In genomic region chr3:134281527-134282370, GRCm38 (mm10) we compare ENCODE assay signal across 8 mouse cellular contexts. TPM values are rescaled to one million over a fixed set of nuclear protein-coding genes. Genes with fewer than 3 reads are reported as not detected.
DNase-seq lines count a peak whose midpoint lies in the region; ATAC-seq and TF ChIP-seq lines count a peak whose summit lies in the region.

No protein-coding gene starts in this region.

- no peaks in the 10 kb centered on the region for H3K9me3 ChIP-seq in intestine, embryonic 14.5 days (ENCODE audit: control insufficient read depth, low read length)
- no peaks in the 10 kb centered on the region for H3K9me3 ChIP-seq in intestine, embryonic 16.5 days (ENCODE audit: control insufficient read depth, low read length)
- H3K9me3 ChIP-seq in forebrain, postnatal 0 days (ENCODE audit: low read length), result no peaks in the 10 kb centered on the region
- no peaks in the 10 kb centered on the region for H3K9me3 ChIP-seq in midbrain, postnatal 0 days (ENCODE audit: low read length)

- DNase-seq in intestine, embryonic 14.5 days (ENCODE audit: low spot score), result no peak
- peak; percentile 13 for DNase-seq in embryo, embryonic 9.5 days (ENCODE audit: extremely low spot score)
- DNase-seq in forebrain, postnatal 0 days, result peak; percentile 45
- DNase-seq in midbrain, postnatal 0 days (ENCODE audit: low spot score), result peak; percentile 38
- no peak for DNase-seq in adipocyte (ENCODE audit: low spot score)
- no peak for DNase-seq in urinary bladder, adult 18-20 months (ENCODE audit: low spot score in 2 of 2)
- DNase-seq in ovary, postnatal 36 days (ENCODE audit: low spot score), result no peak

- H3K27ac ChIP-seq in intestine, embryonic 14.5 days (ENCODE audit: low read depth), result no peak overlapping the region
- no peak overlapping the region for H3K27ac ChIP-seq in intestine, embryonic 16.5 days (ENCODE audit: low read length)
- no peak overlapping the region; the same call in 1 of the 2 replicates for H3K27ac ChIP-seq in forebrain, postnatal 0 days (ENCODE audit: low read depth, low read length)
- H3K27ac ChIP-seq in midbrain, postnatal 0 days (ENCODE audit: low read depth, low read length), result peak overlapping the region; percentile 67

- ATAC-seq in intestine, embryonic 14.5 days (replicated peaks; ENCODE audit: low FRiP score, low TSS enrichment, low read depth), result no peak
- no peak for ATAC-seq in intestine, embryonic 16.5 days
- peak; percentile 76 for ATAC-seq in forebrain, postnatal 0 days
- peak; percentile 44; the same call in 1 of the 2 replicates for ATAC-seq in midbrain, postnatal 0 days (ENCODE audit: low FRiP score)

- no peak overlapping the region for H3K4me3 ChIP-seq in intestine, embryonic 14.5 days (ENCODE audit: low read depth, low read length)
- H3K4me3 ChIP-seq in intestine, embryonic 16.5 days (ENCODE audit: low read length), result no peak overlapping the region
- H3K4me3 ChIP-seq in forebrain, postnatal 0 days (ENCODE audit: low read depth, low read length), result peak overlapping the region; percentile 3
- peak overlapping the region; percentile 23 for H3K4me3 ChIP-seq in midbrain, postnatal 0 days (ENCODE audit: low read depth, low read length)

- H3K27me3 ChIP-seq in intestine, embryonic 14.5 days (replicated peaks; ENCODE audit: control insufficient read depth, insufficient read depth, low read length), result no peaks in the 10 kb centered on the region
- no peaks in the 10 kb centered on the region for H3K27me3 ChIP-seq in intestine, embryonic 16.5 days (replicated peaks; ENCODE audit: control insufficient read depth, insufficient read depth, low read length)
- H3K27me3 ChIP-seq in forebrain, postnatal 0 days (ENCODE audit: insufficient read depth, low read length), result no peaks in the 10 kb centered on the region
- H3K27me3 ChIP-seq in midbrain, postnatal 0 days (ENCODE audit: insufficient read depth, low read length), result no peaks in the 10 kb centered on the region

- no peak overlapping the region for H3K9ac ChIP-seq in intestine, embryonic 14.5 days (ENCODE audit: low read length)
- H3K9ac ChIP-seq in intestine, embryonic 16.5 days (ENCODE audit: low read depth, low read length), result no peak overlapping the region
- peak overlapping the region; percentile 2; the same call in 1 of the 2 replicates for H3K9ac ChIP-seq in forebrain, postnatal 0 days
- no peak overlapping the region; the same call in 1 of the 2 replicates for H3K9ac ChIP-seq in midbrain, postnatal 0 days (replicated peaks; ENCODE audit: low read length, poor library complexity, severe bottlenecking)

- no peak for TF ChIP-seq CTCF in forebrain, postnatal 0 days (IDR thresholded peaks at IDR 0.05; ENCODE audit: low read depth)
- no peak for TF ChIP-seq CTCF in midbrain, postnatal 0 days (IDR thresholded peaks at IDR 0.05)

- WGBS in intestine, embryonic 14.5 days, result 29% methylated on average over 14 of the region's 14 CpGs
- WGBS in intestine, embryonic 16.5 days, result 32% methylated on average over 14 of the region's 14 CpGs
- WGBS in forebrain, postnatal 0 days, result 20% methylated on average over 14 of the region's 14 CpGs
- 15% methylated on average over 14 of the region's 14 CpGs for WGBS in midbrain, postnatal 0 days

- peaks cover 4% of the 10 kb centered on the region for H3K4me1 ChIP-seq in intestine, embryonic 14.5 days (replicated peaks; ENCODE audit: control insufficient read depth, insufficient read depth, low read length)
- no peaks in the 10 kb centered on the region for H3K4me1 ChIP-seq in intestine, embryonic 16.5 days (ENCODE audit: control insufficient read depth, insufficient read depth, low read length)
- H3K4me1 ChIP-seq in forebrain, postnatal 0 days (ENCODE audit: insufficient read depth), result peaks cover 4% of the 10 kb centered on the region; the same call in 1 of the 2 replicates
- H3K4me1 ChIP-seq in midbrain, postnatal 0 days (ENCODE audit: insufficient read depth, low read length), result peaks cover 10% of the 10 kb centered on the region; the same call in 1 of the 2 replicates

- H3K4me2 ChIP-seq in intestine, embryonic 14.5 days (ENCODE audit: low read length), result peak overlapping the region; percentile 35
- no peak overlapping the region for H3K4me2 ChIP-seq in intestine, embryonic 16.5 days (ENCODE audit: low read depth, low read length)
- peak overlapping the region; percentile 39 for H3K4me2 ChIP-seq in forebrain, postnatal 0 days (ENCODE audit: low read depth)
- peak overlapping the region; percentile 49 for H3K4me2 ChIP-seq in midbrain, postnatal 0 days (ENCODE audit: low read depth, low read length, poor library complexity, severe bottlenecking)

- no peaks in the 10 kb centered on the region for H3K36me3 ChIP-seq in intestine, embryonic 14.5 days (ENCODE audit: control insufficient read depth, insufficient read depth, low read length)
- no peaks in the 10 kb centered on the region for H3K36me3 ChIP-seq in intestine, embryonic 16.5 days (ENCODE audit: control insufficient read depth, insufficient read depth, low read length)
- H3K36me3 ChIP-seq in forebrain, postnatal 0 days (ENCODE audit: insufficient read depth), result no peaks in the 10 kb centered on the region
- no peaks in the 10 kb centered on the region for H3K36me3 ChIP-seq in midbrain, postnatal 0 days (ENCODE audit: insufficient read depth, low read length)

RNA-seq across cellular contexts. Expression of gene Cxxc4, which starts 45.5 kb away (rescaled TPM):
- polyA plus RNA-seq in intestine, embryonic 14.5 days (2014; fragmentation: Nextera tagmentation; extraction: Ambion mirVana), result 3.7 and 4.3 TPM in 2 replicates
- polyA plus RNA-seq in intestine, embryonic 16.5 days (2015; fragmentation: Nextera tagmentation; extraction: Ambion mirVana), result 2.3 and 2.4 TPM in 2 replicates
- total RNA-seq in forebrain, postnatal 0 days (2014; rRNA removed), result 34.4 and 39.0 TPM in 2 replicates
- polyA plus RNA-seq in forebrain, postnatal 0 days (2015; fragmentation: Nextera tagmentation; extraction: Ambion mirVana), result 19.8 and 23.3 TPM in 2 replicates
- total RNA-seq in midbrain, postnatal 0 days (2014; rRNA removed), result 55.6 and 64.3 TPM in 2 replicates
- 35.9 and 39.6 TPM in 2 replicates for polyA plus RNA-seq in midbrain, postnatal 0 days (2015; fragmentation: Nextera tagmentation; extraction: Ambion mirVana)

Comparison
In these comparisons a context has a peak if more than half of its experiments do, and no peak if none do; other contexts are left out.
1. ATAC-seq: peak in forebrain, postnatal 0 days (single experiment) and midbrain, postnatal 0 days (single experiment); none in intestine, embryonic 14.5 days (single experiment) and intestine, embryonic 16.5 days (single experiment).
2. DNase-seq: peak in embryo, embryonic 9.5 days (single experiment), forebrain, postnatal 0 days (single experiment) and midbrain, postnatal 0 days (single experiment); none in intestine, embryonic 14.5 days (single experiment), adipocyte (single experiment), urinary bladder, adult 18-20 months (0 of 2) and ovary, postnatal 36 days (single experiment).
3. H3K4me3 ChIP-seq: peak in forebrain, postnatal 0 days (single experiment) and midbrain, postnatal 0 days (single experiment); none in intestine, embryonic 14.5 days (single experiment) and intestine, embryonic 16.5 days (single experiment).